Mouse (Mus musculus): ENCODE data around the gene Aaed1. TPM values are rescaled to one million over a fixed set of nuclear protein-coding genes. Genes with fewer than 3 reads are reported as not detected.

Gene Aaed1
- 45.2 TPM for polyA plus RNA-seq (2014; fragmentation: Illumina TruSeq; extraction: RNeasy Lipid Tissue Mini Kit (QIAGEN cat#74804); ENCODE audit: low replicate concordance)

GRCm38 (mm10) chr13:64312024-64312915, at the start of gene Aaed1:
Gene Aaed1 (minus strand): TSS chr13:64312710.

GRCm38 (mm10) chr13:64274879-64275753, 37.4 kb downstream of the Aaed1 start, which contains the start of gene Cdc14b:
Gene Cdc14b (minus strand): TSS chr13:64275290.

Other genes with a start within 250 kb of the Aaed1 start
- gene Hsd17b3, start 223.5 kb downstream of the Aaed1 start, polyA plus RNA-seq (2014; fragmentation: Illumina TruSeq; extraction: RNeasy Lipid Tissue Mini Kit (QIAGEN cat#74804); ENCODE audit: low replicate concordance) = not detected
- gene Slc35d2, start 183.3 kb downstream of the Aaed1 start, polyA plus RNA-seq (2014; fragmentation: Illumina TruSeq; extraction: RNeasy Lipid Tissue Mini Kit (QIAGEN cat#74804); ENCODE audit: low replicate concordance) = 35.5 TPM
- 30.3 TPM for gene Zfp367, start 159.5 kb downstream of the Aaed1 start, polyA plus RNA-seq (2014; fragmentation: Illumina TruSeq; extraction: RNeasy Lipid Tissue Mini Kit (QIAGEN cat#74804); ENCODE audit: low replicate concordance)
- 5.1 TPM for gene Habp4, start 150.9 kb downstream of the Aaed1 start, polyA plus RNA-seq (2014; fragmentation: Illumina TruSeq; extraction: RNeasy Lipid Tissue Mini Kit (QIAGEN cat#74804); ENCODE audit: low replicate concordance)
- 47.8 TPM for gene Cdc14b, start 37.4 kb downstream of the Aaed1 start, polyA plus RNA-seq (2014; fragmentation: Illumina TruSeq; extraction: RNeasy Lipid Tissue Mini Kit (QIAGEN cat#74804); ENCODE audit: low replicate concordance)
- 38.8 TPM for gene Ctsl, start 58.2 kb upstream of the Aaed1 start, polyA plus RNA-seq (2014; fragmentation: Illumina TruSeq; extraction: RNeasy Lipid Tissue Mini Kit (QIAGEN cat#74804); ENCODE audit: low replicate concordance)
- 0.37 TPM for gene Cdk20, start 119.6 kb upstream of the Aaed1 start, polyA plus RNA-seq (2014; fragmentation: Illumina TruSeq; extraction: RNeasy Lipid Tissue Mini Kit (QIAGEN cat#74804); ENCODE audit: low replicate concordance)
- not detected for gene Fam240b, start 185.1 kb upstream of the Aaed1 start, polyA plus RNA-seq (2014; fragmentation: Illumina TruSeq; extraction: RNeasy Lipid Tissue Mini Kit (QIAGEN cat#74804); ENCODE audit: low replicate concordance)